Mouse (Mus musculus) megakaryocyte, embryonic 14.5 days (primary cell): ENCODE results near the gene Ghsr.

Experiments
- FLI1 ChIP-seq: IDR thresholded peaks from 2 replicates; pipeline ENCODE4 v1.6.1; 2012; ENCODE audit warnings: low read length, inconsistent platforms, mixed read lengths
- GATA1 ChIP-seq: IDR thresholded peaks from 3 replicates; pipeline ENCODE4 v1.6.1; 2012; ENCODE audit warnings: mixed read lengths, low read length, inconsistent platforms, borderline replicate concordance

GRCm38 (mm10) chr3:27326633-27327191, 44.4 kb upstream of the Ghsr start:
- no peak for TF ChIP-seq FLI1
- TF ChIP-seq GATA1, result no peak
